Mouse (Mus musculus) kidney, postnatal 36 days (tissue): ENCODE measurements around the gene Sema5b.
"Not testable (repeated sequence)": the region's sequence is repeated elsewhere in the genome, so short reads cannot be mapped to it uniquely, and the experiment has no call there.

ENCODE experiments used
- DNase-seq, 2 experiments: peaks; one replicate each; pipeline ENCODE4 v3.0.0; 2021 to 2022; ENCODE audit warnings: mixed read lengths in 2 of 2

The Sema5b gene

DNA sequence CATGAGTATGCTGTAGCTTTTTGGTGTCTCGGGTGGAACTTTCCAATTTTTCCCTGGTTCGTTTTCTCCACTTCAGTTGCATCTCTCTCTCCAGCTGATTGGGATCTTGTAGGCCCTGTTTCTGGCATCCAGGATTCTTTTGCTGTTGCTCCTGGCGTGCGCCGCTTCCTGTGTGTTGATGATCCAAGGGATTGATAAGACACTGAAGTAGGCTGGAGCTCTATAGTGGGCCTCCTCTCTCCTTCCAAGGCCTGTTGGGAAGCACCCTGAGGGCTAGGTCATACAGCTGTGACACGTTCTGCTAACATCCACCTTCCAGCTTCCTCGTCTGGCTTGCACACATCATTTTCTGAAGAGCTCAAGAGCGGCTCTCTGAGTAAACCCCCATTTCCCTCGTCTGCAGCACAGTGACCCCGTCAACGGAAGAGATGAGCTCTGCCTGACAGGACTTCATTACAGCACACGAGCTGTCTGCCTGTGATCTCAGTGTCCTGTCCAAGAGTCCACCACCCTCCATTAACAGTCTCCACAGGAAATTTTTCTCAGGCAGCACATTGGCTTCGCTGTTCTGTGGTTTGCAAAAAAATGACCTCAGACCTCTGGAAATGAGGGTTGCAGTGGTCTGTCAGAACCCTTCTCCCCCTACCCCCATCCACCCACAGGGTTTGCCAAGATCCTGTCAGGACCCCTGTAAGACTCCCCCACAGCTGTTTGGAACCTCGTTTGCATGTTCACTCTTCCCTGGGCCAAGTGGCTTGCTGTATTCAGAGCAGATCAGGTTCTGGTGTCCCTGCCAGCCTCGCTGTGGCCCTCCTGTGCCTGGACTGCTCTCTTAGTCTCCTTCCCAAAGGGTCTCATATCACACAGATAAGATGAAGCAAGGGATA lies 14.9 kb downstream of the Sema5b start:
- no peak for DNase-seq

GRCm38 (mm10) chr16:35557038-35557437 lies 16.1 kb downstream of the Sema5b start:
- no peak for DNase-seq

GRCm38 (mm10) chr16:35561541-35561940 lies 20.6 kb downstream of the Sema5b start:
- DNase-seq, result no peak

GRCm38 (mm10) chr16:35564246-35564905 lies 23.4 kb downstream of the Sema5b start:
- no peak for DNase-seq

- DNase-seq, result not testable (repeated sequence)
These were observed 24.7 kb downstream of the Sema5b start for GRCm38 (mm10) chr16:35565601-35566000.

- DNase-seq, result no peak
These were observed 27.4 kb downstream of the Sema5b start for GRCm38 (mm10) chr16:35568225-35568880.

- DNase-seq, result no peak
These were observed 28.4 kb downstream of the Sema5b start for GRCm38 (mm10) chr16:35569347-35569746.

DNA sequence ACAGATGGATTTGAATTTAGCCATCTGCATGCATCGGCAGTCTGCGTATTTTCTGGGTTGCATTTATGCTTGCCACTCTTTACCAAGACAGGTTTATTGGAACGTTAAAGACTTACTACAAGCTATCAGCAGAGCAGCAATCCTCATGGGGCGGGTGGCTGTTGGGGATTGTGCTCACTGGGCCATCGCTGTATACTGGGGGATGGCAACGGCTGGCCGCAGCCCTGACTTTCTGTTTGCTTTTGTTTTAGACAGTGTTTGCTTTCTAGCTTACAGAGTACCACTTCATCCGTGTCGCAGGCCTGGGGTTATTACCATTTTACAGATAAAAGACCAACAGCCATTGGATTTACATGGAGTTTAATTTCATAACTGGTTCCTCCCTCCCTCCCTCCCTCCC lies 28.8 kb downstream of the Sema5b start:
- DNase-seq, result no peak

GRCm38 (mm10) chr16:35570627-35571026 lies 29.7 kb downstream of the Sema5b start:
- no peak for DNase-seq

GRCm38 (mm10) chr16:35573586-35573985 lies 32.6 kb downstream of the Sema5b start:
- DNase-seq, result no peak

- DNase-seq, result no peak
These were observed 36.4 kb downstream of the Sema5b start for GRCm38 (mm10) chr16:35577181-35577941.

GRCm38 (mm10) chr16:35581299-35581698 lies 40.4 kb downstream of the Sema5b start:
- DNase-seq, result no peak

GRCm38 (mm10) chr16:35583551-35584080 lies 42.7 kb downstream of the Sema5b start:
- no peak for DNase-seq

DNA sequence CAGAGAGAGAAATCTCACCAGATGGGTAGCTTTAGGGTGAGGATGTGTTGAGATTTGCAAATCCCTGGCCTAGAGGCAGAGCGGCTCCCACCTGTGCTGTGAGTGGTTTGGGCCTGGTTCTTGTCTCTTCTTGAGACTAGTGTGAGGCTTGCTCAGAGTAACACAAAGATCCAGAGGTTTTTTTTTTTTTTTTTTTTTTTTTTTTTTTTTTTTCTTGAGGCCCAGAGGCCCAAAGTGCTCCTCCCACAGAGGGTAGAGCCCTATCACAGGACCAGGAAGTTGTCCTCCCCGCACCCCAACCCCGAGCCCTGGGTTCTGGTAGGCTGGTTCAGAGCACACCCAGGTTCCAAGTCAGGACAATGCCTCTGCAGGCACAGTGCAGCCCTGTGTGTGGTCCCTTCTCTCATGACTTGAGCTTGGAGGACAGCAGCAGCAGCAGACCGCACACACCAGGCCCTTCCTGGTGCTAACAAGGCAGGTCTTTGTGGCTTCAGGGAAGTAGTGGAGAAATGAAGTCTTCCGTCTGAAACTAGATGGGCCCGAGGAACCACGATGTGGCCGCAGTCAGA lies 44.3 kb downstream of the Sema5b start:
- no peak for DNase-seq

- no peak for DNase-seq
These were observed 46.3 kb downstream of the Sema5b start for GRCm38 (mm10) chr16:35587046-35587779.

DNA sequence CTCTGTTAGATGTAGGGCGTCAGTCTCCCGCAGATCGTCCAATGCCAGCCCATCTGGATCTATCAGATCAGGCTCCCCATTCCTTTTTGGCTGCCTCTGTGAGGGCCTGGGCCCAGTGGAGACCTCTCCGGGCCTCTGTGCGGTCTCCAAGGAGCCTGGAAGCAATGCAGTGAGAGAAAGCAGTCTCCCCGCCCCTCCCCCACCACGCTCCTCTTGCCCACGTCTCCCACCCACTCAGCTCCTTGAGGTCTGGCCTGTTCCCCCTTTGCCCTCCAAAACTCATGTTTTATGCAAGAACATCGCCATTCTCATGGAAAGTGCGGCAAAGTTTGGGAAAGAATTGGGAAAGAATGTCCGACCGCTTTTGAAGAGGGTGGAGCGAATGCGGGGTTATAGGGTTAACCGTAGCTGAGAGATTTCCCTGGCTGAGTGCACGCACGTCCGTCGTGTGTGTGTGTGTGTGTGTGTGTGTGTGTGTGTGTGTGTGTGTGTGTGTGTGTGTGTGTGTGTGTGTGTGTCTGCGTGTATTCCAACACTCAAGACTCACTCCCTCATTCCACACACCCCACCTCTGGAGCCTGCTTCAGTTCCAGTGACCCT lies 47.0 kb downstream of the Sema5b start:
- no peak for DNase-seq

DNA sequence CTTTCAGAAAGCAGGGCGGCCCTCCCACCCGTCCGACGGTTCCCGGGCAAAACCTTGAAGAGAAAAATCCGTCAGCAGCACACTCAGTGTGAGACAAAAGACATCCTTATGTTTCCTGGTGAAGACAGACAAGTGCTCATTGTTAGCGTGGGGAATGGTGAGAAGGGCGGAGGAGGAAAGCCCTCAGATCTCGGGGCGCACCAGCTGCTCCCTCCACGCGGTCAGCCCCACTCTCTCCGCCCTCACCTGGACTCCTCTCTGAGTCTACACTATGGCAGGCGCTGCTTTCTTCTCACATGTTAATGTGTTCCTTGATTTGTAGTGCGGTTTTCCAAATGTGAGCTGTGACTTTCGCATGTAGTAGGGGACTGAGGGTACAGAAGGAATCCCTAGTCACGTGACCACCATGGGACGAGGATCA lies 47.8 kb downstream of the Sema5b start:
- no peak for DNase-seq

- DNase-seq, result no peak
These were observed 50.8 kb downstream of the Sema5b start for GRCm38 (mm10) chr16:35591756-35592155.

DNA sequence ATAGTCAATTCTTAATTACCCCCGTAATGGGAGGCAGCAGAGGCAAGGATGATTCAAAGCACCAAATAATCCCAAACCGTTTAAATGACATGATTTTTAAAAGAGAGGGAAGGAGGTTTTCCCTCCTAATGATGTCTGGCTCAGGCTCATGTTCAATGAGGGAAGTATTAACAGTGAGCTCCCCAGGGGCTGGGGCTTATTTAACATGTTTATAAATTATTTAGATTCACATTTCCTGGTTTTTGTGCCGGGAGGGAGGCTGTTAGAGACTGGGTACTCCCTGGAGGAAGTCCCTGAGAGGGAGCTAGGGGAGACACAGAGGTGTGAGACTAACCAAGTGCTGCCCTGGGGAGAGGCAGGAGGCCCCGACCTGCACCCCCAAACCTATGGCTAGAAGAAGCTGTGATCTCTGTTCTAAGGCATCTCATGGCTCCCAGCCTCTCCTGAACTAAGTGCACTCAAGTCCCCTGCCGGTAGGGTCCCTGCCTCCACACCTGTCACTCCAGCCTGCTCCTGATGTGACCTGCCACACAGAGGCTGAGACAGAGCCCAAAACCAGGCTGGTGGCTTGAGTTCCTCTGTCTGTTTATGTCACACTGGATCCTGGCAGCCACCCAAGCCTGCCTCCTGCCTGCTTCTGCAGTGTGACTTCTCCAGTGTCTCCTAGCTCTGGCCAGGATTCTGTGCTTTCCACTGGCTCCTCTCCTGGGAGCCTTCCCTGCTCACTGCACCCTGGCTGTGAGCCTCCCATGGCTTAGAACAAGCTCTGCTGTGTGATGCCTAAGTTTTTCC lies 51.5 kb downstream of the Sema5b start:
- DNase-seq, result peak; percentile 15 to 57

- DNase-seq, result no peak
These were observed 52.5 kb downstream of the Sema5b start for GRCm38 (mm10) chr16:35593474-35593873.
